Mouse (Mus musculus) spleen, postnatal 4 days (tissue): ENCODE results near the gene Ints1.

Source experiments
- DNase-seq, 2 experiments: peaks; one replicate each; pipeline ENCODE4 v3.0.0; 2022; ENCODE audit warnings: low spot score in 2 of 2

The Ints1 gene

DNA sequence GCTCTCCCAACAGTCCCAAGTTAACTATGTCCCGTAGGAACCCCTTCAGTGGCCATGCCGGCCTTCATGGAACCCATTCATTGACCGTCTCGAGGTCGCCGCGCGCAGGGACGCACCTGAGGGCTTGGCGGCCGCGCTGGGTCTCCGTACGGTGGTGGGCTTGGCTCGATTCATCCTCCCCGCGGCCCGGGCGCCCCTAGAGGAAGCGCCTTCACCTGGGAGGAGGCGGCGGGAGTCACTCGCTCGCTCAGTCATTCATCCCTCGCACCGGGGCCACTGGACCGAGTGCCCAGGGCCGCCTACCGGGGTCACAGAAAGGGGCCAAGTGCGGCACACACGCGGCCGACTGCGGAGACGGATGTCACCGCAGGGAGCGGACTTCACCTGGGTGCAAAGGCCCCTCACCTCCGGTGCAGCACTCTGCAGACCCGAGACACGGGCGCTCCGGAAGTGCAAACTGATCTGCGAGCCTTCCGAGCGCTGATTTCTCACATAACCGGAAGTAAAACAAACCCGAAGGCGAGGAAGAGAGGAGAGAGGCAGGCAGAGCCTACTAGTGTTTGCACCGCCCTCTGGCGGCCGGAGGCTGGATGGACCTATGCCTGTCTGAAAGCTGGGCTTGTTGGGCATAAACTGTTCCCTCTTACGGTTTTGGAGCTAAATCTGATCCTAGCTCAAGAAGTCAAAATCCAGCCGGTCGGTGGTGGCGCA is at the start of gene Ints1:
Gene Ints1 (minus strand): TSS at position 459 of the 711 bp plus-strand sequence.
- peak; percentile 98 to 99 for DNase-seq

DNA sequence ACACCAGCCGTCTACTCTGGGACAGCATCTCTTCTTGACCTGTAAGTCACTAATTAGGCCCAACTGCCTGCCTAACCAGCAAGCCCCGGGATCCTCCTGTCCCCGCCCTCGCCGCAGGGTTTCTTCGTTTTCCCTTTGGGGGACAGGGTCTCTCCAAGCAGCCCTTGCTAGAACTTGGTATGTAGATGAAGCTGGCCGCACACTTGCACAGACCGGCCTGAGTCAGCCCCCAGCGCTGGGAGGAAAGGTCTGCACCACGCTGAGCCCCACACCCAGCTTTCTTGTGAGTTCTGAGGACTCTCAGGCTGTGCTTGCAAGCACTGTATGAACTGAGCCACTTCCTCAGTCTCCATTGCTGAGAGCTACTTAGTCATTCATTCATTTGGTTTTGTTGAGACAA is 49.1 kb upstream of the Ints1 start:
- DNase-seq: no peak

DNA sequence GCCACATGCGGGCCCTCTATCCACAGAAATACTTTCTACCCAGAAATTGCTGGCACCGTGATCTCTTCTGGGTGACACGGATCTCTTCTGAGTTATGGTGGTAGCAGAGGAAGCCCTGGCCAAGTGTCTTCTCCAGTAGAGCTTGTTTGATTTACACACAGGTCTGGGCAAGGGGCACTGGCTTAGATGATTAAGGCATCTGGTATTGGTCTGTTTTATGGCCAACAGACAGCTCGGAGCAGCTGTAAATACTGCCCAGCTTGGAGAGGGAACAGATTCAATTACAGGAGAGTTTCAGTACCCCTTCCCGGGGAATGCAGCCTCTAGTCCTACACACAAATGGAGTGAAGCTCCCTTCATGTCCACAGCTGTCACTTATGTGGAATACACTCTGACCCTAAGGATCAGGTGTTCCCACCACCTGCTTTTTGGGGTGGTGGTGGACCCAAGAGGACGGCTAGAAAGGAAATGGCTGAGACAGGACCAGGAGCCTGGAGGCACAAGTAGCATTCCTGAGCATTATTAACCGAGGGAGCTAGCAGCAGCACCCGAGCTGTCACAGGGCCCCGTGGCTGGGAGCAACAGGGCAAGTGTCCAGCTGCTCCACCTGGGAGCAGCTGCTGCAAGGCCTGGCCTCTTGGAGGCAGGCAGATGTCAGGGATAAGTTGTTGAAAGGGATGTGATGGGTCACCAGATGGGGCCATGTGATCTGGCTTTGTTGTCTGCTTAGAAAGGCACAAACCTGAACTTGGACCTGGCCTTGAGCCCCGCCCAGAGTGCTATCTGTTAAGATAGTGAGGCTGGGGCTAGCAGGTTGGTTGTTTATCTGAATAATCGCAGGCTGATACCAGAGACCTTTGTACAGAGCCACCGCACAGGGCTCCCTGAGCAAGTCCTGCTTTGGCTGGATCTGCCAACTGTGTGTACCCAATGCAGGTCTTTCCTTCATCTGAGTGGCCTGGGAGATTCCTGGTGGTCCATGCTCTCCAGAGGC is 46.3 kb upstream of the Ints1 start:
- DNase-seq: no peak

DNA sequence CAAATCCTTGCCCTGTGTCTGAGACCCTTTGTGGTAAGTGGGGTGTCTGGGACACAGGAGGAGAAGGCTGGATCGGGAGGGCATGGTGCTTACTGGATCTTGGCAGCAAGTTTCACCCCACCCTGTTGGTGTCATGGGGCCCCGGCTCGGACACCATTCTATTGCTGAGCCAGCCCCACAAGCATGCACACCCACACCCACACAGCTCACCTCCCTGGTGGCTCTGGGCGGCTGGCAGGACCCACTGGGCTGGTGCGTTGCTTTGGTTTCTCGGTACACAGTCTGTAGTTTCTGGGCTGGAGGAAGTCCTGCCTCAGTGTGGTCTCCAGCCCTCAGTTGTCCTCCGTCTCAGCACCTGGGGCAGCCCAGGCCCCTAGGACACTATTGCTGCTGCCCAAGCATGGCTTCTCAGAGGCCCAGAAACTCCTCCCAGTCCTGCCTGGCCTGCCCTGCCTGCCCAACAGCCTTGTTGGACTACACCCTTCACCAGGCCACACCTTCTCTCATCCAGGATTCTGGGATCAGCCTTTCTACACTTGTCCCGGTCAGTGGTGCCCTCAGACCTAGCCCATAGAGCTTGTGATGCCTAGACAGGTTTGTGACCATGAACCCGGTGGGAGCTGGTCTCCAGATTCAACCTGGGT is 44.2 kb upstream of the Ints1 start, which contains the start of gene Tmem184a:
Gene Tmem184a (minus strand): TSS at position 380 of the 644 bp plus-strand sequence.
- no peak for DNase-seq

DNA sequence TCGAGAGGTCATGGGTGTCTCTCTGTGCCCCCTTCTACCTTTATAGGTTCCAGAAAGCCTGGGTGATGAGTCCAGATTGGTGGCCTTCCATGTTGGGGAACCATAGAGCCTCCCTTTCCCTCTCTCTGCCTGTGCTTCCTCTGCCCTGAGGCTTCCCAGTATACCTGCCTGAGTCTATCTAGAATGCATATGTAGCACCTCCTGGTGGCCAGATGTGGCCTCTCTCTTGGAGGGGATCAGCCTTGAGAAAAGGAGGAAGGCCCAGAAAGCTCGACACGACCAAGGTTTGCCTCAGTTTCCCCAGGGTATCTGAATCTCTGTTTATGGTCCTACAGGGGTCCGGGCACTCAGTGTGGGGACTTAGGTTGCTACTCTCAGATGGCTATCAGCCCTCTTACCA is 43.3 kb upstream of the Ints1 start:
- DNase-seq: peak; percentile 84 to 88

DNA sequence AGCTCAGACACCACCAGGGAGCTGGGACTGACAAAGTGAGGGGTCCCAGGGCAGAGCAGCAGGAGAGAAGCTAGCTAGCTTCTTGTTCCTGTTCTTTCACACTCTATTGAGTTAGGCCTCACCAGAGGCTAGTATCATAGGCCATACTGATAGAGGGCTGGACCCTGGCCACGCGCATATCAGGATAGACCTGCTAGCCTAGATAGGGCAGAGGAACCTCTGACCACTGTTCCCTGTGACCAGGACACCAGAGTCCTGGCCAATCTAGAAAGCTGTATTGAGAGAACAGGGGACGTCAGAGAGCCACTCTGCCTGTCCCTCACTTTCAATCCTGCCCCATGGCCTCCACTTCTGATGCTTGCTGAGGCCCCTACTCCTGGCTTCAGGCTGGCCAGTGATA is 42.6 kb upstream of the Ints1 start:
- peak; percentile 50 to 70 for DNase-seq

DNA sequence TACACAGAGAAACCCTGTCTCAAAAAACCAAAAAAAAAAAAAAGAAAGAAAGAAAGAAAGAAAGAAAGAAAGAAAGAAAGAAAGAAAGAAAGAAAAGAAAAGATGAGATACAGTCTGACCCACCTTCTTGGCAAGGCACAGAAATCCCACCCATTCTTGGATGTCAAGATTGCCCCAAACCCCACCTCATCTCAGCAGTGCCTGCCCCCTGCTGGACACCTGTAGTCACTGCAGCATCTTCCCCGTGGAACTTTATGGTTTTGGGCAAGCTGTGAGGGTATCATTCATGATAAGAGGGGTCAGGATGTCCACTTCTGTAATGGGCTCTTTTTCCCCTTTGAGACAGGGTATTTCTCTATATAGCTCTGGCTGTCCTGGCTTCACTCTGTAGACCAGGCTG is 41.8 kb upstream of the Ints1 start:
- DNase-seq: peak in 1 of 2 experiments; percentile 34

DNA sequence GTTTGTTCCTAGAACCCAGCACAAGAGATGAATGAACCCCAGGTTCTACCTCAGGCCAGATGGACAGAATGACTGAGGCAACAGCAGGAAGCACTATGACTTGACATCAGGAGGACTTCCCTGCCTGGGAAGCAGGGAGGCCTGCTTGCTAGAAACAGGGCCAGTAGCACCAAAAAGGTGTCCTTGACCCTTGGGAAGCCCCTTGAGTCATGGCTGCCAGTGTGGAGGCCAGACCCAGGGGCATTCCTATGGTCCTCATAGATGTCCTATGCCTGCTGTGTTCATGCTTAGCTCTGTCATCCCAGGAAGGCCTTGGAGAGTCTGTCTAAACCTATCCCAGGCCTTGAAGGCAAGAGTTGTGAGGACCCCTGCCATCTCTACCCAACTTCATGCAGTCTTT is 41.0 kb upstream of the Ints1 start:
- peak in 1 of 2 experiments; percentile 60 for DNase-seq

DNA sequence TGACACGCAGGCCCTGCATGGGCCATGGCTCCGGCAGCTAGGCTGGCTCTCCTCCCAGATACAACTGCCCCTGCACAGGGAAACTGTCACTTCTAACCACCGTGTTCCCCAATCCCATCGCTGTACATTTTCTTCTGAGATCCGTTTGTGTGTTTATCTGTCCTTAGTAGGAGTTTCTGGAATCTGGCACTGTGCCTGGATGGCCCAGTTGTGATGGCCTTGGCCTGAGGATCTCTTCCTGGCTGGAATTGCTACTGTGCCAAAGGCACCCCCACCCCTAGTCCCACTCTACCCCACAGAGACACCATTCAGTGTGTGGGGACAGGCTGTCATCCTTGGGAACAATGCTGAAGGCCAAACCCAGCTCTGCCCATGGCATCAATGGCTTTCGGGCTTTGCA is 40.5 kb upstream of the Ints1 start:
- peak in 1 of 2 experiments; percentile 61 for DNase-seq

DNA sequence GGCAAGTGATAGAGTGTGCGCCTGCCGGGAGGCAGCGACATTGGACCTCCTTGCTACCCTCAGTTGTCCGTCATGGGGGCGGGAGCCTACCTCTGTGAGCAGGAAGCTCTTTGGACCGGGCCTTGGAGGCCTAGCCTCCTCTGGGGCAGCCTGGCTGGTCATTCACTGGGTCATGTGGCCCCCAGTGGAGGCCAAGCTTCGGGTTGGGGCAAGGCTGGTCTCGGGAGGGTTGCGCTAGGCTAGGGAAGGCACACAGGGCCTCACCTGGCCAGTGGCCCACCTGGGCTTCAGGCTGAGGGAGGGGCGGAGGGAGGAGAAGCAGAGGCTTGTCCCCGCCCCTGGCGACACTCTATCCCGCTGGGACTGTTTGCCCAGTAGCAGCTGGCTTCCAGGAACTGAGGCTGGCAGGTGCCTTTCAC is 38.5 kb upstream of the Ints1 start:
- DNase-seq: peak in 1 of 2 experiments; percentile 60

DNA sequence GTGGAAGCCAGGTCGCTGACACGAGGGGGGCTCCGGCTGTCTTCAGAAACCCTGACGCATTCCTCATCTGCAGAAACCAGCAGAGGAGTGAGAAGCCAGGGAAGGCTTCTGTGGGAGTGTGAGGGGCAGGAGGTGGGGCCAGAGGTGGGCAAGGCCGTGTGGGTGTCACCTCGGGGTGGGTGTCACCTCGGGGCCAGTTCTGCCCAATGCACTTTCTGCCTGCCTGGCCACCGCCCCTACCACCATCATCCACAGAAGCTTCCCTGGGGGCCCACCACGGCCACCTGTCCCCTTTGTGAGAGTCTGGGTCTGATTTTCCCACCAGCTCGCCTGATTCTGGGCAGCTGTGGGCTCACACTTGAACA is 37.6 kb upstream of the Ints1 start:
- DNase-seq: no peak

DNA sequence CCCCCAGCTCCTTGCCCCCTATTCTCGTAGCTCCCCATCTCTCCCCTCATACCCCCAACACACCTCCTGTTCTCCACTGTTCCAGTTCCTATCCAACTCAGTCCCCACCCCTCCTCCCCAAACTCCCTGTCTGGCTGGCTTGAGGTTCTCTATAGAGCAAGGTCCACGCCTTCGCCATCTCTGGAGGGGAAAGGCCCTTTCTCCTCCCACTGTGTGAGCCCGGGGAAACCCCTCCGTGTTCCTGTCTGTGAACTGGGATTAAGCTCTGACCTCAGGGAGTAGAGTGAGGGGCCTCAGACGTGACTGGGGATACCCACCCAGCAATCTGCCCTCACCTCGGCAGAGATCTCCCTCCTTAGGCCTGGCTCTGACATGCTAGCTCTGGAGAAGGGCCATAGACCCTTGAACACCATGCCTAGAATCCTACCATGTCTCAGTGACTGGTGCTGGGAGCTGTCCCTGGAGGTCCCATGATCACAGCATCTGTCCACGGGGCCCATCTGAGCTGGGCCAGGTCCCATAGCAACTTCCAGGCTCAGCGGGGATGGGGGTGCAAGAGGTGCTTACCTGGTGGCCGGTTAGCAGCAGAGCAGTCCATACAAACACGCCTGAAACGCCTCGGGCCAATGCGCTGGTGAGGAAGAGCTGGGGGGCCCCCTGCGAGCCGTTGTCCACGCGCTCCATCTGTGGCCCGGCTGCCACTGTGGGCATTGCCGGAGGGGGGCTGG is 37.1 kb upstream of the Ints1 start:
- peak in 1 of 2 experiments; percentile 67 for DNase-seq

DNA sequence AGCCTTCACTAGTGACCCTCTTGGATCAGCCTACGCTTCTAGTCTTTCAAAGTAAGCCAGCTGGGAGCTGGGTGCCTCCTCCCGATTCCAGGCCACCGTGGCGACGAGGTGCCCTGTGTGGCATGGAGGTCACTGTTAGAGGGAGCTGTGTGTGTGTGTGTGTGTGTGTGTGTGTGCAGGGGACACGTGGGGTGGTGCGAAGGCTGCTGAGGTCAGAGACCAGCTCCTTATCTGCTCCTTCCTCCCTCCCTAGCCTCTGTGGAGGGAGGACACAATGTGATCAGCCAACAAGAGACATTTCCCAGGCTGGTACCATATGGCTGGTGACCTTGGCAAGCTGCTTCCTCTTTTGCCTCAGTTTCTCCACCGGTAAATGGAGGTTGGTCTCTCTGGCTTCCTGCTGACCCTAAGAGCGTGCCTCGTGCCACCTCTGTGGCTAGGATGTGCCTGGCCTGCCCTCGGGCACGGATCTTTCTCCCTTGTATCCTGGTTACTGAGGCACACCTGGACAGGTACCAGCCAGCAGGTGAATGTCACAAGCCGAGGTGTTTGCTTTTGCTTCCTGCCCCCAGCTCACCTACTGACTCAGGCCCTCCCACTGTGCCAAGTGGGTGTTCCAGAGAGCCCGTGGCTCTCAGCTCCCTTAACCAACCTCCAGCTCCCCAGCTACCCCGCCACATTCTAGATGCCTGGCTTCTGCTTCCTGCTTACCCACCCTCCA is 36.4 kb upstream of the Ints1 start:
- DNase-seq: no peak

DNA sequence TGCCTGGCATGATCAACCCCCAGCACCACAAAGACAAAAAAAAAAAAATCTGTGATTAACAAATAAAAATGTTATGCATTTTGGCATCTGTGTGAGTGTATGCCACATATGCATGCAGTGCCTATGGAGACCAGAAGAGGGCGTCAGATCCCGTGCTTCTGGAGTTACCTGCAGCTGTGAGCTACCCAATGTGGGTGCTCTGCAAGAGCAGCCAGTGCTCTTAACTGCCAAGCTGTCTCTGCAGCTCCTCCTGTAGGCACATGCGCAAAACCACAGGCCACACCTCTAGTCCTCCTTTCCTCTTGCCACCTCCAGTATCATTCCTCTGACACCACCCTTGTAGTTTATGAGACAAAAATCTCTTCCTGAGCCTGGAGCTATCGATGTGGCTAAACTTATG is 33.9 kb upstream of the Ints1 start:
- peak; percentile 57 to 71 for DNase-seq

DNA sequence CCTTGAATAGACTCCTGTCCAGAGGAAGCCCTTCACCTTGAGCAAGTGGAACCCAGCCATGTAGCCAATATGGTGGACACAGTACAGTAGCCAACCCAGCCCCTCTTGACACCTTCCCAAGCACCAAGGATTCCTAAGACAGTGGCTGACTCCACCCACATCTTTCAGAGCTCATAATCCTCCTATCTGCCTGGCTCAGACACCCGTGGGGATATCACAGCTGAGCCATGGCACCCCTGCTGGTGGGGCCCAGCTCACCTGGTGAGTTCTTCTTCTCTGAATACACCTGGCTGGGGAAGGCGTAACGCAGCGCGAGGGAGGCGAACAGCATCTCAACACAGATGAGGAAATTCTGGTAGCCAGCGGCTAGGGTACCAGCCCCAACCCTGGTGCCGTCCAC is 30.4 kb upstream of the Ints1 start:
- peak; percentile 49 to 71 for DNase-seq

DNA sequence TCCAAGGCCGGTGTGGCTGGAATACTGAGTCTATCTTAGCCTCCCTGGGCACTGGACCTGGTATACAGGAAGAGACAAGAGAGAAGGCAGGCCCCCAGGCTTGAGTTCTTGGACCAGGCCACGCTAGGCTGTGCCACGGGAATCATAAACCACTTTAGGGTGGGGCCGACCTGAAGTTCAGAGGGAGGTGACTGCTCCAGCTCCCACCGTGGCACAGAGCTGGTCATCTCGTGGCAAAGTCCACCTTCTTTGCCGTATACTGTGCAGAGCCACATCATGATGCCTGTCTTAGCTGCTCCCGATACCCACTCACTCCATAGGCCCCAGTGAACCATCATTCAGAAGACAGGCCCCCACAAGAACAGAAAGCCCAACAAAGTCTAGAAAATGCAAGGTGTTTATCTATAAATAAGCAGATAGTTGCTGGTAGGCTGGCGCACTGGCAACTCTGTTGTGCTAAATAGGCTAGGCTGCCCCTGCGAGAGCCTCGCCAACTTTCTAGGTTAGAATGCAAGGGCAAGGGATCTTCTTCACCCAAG is 29.2 kb upstream of the Ints1 start:
- DNase-seq: peak; percentile 63 to 80

DNA sequence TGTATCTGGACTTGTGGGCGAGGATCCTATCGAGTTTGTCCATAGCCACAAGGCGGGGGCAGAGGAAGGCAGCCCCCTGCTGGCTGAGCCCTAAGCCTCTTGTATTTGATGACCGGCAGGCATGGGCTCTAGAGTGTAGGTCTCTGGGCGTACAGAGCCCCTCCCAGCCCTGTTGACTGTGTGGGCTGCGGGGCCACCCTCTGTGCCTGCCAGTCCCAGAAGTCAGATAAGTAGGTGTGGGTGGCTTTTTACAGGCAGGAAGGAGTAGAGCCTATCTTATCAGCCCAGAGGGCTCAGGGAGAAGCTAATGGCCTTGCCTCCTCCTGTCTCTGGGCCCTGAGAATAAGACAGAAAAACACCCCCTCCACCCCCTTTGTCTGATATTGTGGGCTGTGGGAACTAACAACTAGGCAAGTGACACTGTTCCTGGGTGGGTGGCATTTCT is 28.7 kb upstream of the Ints1 start:
- DNase-seq: peak; percentile 79 to 83

DNA sequence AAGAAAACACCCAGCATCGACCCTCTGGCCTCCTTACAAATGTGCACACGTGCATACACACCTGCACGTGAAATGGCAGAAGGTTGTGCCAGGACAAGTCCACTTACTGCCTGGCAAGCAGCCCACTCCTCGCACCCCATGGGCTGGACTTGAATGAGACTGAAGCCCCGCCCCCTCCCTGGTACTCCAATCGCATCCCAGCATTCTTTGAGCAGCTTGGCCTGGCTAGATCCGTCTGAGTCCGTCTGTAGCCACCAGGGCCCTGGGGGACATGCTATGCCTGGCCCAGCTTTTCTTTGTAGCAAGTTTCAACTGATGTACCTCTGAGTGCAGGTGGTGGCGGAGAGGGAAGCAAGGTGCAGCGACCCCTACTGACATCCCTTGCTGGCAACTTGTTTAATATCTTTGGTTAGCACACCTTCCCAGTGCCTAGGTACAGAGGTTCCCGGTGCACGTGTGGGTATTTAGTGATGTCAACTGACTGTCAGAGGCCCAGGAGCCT is 28.2 kb upstream of the Ints1 start:
- peak; percentile 83 to 91 for DNase-seq

DNA sequence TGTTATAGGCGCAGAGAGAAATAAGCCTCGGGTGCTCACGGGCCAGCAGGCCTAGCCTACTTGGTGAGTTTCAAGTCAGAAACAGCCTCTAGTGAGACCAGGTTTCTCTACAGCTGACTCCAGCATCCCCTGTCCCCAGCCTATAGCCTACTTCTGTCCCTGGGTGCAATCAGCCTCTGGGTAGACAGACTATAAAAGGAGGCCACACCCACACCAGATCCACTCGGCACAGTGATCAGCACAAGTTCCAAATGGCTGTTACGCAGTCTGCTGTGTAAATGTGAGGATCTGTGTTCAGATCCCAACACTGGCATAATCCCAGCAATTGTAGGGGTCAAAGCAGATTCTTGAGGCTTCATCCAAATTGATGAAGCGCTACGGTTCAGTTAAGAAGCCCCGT is 27.7 kb upstream of the Ints1 start:
- peak; percentile 55 to 72 for DNase-seq

DNA sequence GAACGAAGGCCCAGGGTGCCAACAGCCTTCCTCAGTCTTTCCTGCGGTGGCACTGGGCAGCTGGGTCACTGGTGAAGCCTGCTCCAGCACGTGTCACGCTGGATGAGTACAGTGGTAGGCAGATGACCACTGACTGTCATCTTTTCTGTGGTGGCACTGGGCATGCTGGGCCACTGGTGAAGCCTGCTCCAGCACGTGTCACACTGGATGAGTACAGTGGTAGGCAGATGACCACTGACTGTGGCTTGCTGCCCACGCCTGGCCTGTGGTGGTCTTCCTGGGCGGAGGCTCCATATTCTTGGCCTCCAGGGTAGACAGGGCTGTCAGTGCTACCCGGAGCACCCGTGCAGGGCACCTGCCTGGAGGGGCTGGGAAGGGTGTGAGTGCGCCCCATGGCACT is 26.4 kb upstream of the Ints1 start:
- no peak for DNase-seq
